Comparison of ENCODE assay signal across 8 mouse cellular contexts in the genomic region with DNA sequence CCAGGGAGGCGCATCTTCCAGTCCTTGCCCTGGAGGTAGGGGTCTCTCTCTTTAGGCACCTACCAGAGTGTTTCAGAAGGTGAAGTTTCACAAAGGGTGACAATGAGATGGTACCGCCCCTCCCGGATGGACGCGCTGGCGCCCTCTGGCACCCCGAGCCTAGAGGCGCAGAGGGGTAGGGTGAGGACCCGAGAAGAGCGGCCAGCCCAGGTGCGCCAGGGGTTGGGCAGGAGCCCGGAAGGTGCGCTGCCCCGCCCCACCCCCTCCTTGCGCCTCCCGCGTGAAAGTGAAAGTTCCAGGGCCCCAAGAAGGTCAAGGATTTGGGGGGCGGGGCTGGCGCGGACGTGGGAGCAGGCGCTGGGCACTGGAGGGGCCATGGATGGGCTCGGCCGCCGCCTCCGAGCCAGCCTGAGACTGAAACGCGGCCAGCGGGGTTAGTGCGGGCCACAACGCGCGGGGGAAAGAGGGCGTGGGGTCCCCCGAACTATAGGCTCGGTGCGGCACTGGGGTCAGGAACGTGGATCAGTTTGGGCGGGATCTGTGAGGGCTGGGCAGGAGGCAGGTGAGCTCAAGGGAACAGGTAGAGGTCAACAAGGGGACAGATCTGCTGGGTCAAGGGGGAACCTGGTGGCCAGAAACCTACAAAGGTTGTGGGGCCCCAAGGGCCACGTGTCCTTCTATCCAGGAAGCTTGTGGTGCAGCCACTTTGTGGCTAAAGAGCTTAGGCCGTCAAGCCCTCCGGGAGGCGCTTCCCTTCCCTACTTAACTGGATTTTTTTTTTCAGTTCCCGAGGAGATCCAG. TPM values are rescaled to one million over a fixed set of nuclear protein-coding genes. Genes with fewer than 3 reads are reported as not detected.
DNase-seq lines count a peak whose midpoint lies in the region; ATAC-seq and TF ChIP-seq lines count a peak whose summit lies in the region.

TSS of gene Dennd2d (plus strand) at position 125 of the 801 bp plus-strand sequence.

- H3K4me2 ChIP-seq in embryonic facial prominence, embryonic 15.5 days (replicated peaks), result peak within 1 kb of the TSS; percentile 86
- peak within 1 kb of the TSS; percentile 100 for H3K4me2 ChIP-seq in hindbrain, postnatal 0 days (ENCODE audit: low read depth, low read length)
- H3K4me2 ChIP-seq in liver, embryonic 13.5 days, result peak within 1 kb of the TSS; percentile 90

- TF ChIP-seq CTCF in G1E (IDR thresholded peaks at IDR 0.05; ENCODE audit: low read depth, low read length), result no peak
- TF ChIP-seq CTCF in hindbrain, postnatal 0 days (IDR thresholded peaks at IDR 0.05; ENCODE audit: low read depth), result peak; percentile 16; the same call in 1 of the 2 replicates

- no peak within 1 kb of the TSS for H3K27ac ChIP-seq in embryonic facial prominence, embryonic 15.5 days (replicated peaks)
- H3K27ac ChIP-seq in hindbrain, postnatal 0 days, result no peak within 1 kb of the TSS
- H3K27ac ChIP-seq in liver, embryonic 13.5 days, result peak within 1 kb of the TSS; percentile 51

- peaks cover 19% of the 10 kb centered on the region for H3K27me3 ChIP-seq in G1E (ENCODE audit: insufficient read depth, low read length)
- no peaks in the 10 kb centered on the region for H3K27me3 ChIP-seq in embryonic facial prominence, embryonic 15.5 days
- H3K27me3 ChIP-seq in hindbrain, postnatal 0 days (ENCODE audit: insufficient read depth, low read length), result no peaks in the 10 kb centered on the region
- H3K27me3 ChIP-seq in liver, embryonic 13.5 days, result 0 out of 2 replicates have a peak, but pooled peaks cover 4% of the 10 kb centered on the region

- no peak for ATAC-seq in G1E (ENCODE audit: extremely low read depth, insufficient number of reproducible peaks, low FRiP score, poor library complexity, severe bottlenecking)
- peak; percentile 63 for ATAC-seq in embryonic facial prominence, embryonic 15.5 days (ENCODE audit: insufficient number of reproducible peaks, low FRiP score, low TSS enrichment, low read depth)
- ATAC-seq in hindbrain, postnatal 0 days, result peak; percentile 60
- ATAC-seq in liver, embryonic 13.5 days (ENCODE audit: low read depth), result peak; percentile 72

- 1% methylated on average over 44 of the region's 44 CpGs for whole genome bisulfite sequencing in embryonic facial prominence, embryonic 15.5 days
- 2% methylated on average over 40 of the region's 44 CpGs for WGBS in hindbrain, postnatal 0 days
- 1% methylated on average over 44 of the region's 44 CpGs for WGBS in liver, embryonic 13.5 days (ENCODE audit: insufficient replicate concordance)

- DNase-seq in 416B (ENCODE audit: low read depth) (peak; percentile 76), G1E (ENCODE audit: low spot score) (no peak)
- no peak for DNase-seq in hindbrain, postnatal 0 days (ENCODE audit: low spot score)
- no peak for DNase-seq in liver, embryonic 13.5 days
- DNase-seq in natural killer cell, adult 2 months (ENCODE audit: low spot score in 2 of 2), result peak; percentile 49 to 69
- DNase-seq in thymus, postnatal 25 days, result peak; percentile 88
- no peak for DNase-seq in gastrocnemius, adult 18-20 months (ENCODE audit: low spot score)

- peak within 1 kb of the TSS; percentile 16; the same call in 1 of the 2 replicates for H3K9ac ChIP-seq in embryonic facial prominence, embryonic 15.5 days
- H3K9ac ChIP-seq in hindbrain, postnatal 0 days (replicated peaks; ENCODE audit: low read length), result peak within 1 kb of the TSS; percentile 52
- peak within 1 kb of the TSS; percentile 69 for H3K9ac ChIP-seq in liver, embryonic 13.5 days

- peak within 1 kb of the TSS; percentile 63; the same call in 1 of the 2 replicates for H3K4me3 ChIP-seq in G1E (ENCODE audit: low read depth, low read length)
- H3K4me3 ChIP-seq in embryonic facial prominence, embryonic 15.5 days (replicated peaks), result peak within 1 kb of the TSS; percentile 63
- H3K4me3 ChIP-seq in hindbrain, postnatal 0 days (ENCODE audit: low read length), result peak within 1 kb of the TSS; percentile 67
- peak within 1 kb of the TSS; percentile 69 for H3K4me3 ChIP-seq in liver, embryonic 13.5 days (replicated peaks)

- H3K36me3 ChIP-seq in G1E (replicated peaks), result no peaks in the 10 kb centered on the region
- H3K36me3 ChIP-seq in embryonic facial prominence, embryonic 15.5 days, result no peaks in the 10 kb centered on the region
- no peaks in the 10 kb centered on the region for H3K36me3 ChIP-seq in hindbrain, postnatal 0 days (ENCODE audit: insufficient read depth, low read length)
- no peaks in the 10 kb centered on the region for H3K36me3 ChIP-seq in liver, embryonic 13.5 days

- H3K9me3 ChIP-seq in G1E (replicated peaks), result no peaks in the 10 kb centered on the region
- H3K9me3 ChIP-seq in embryonic facial prominence, embryonic 15.5 days (replicated peaks), result no peaks in the 10 kb centered on the region
- H3K9me3 ChIP-seq in hindbrain, postnatal 0 days (ENCODE audit: low read length), result no peaks in the 10 kb centered on the region
- no peaks in the 10 kb centered on the region for H3K9me3 ChIP-seq in liver, embryonic 13.5 days (replicated peaks)

- peaks cover 8% of the 10 kb centered on the region for H3K4me1 ChIP-seq in G1E (ENCODE audit: insufficient read depth, low read depth, low read length)
- H3K4me1 ChIP-seq in embryonic facial prominence, embryonic 15.5 days, result peaks cover 8% of the 10 kb centered on the region
- H3K4me1 ChIP-seq in hindbrain, postnatal 0 days (ENCODE audit: insufficient read depth, low read length), result no peaks in the 10 kb centered on the region
- H3K4me1 ChIP-seq in liver, embryonic 13.5 days (replicated peaks), result peaks cover 31% of the 10 kb centered on the region

RNA-seq across cellular contexts. Expression of gene Dennd2d, which starts in this region (rescaled TPM):
- total RNA-seq in G1E (2014; fragmentation: Nextera tagmentation) (0.53 and 1.2 TPM in 2 replicates), G1E (2017) (0.41 and 0.49 TPM in 2 replicates)
- polyA plus RNA-seq in G1E (2012), result 0.15 TPM in 2 replicates
- polyA plus RNA-seq in embryonic facial prominence, embryonic 15.5 days (2015; fragmentation: Nextera tagmentation; extraction: Ambion mirVana), result 5.7 and 7.2 TPM in 2 replicates
- total RNA-seq in hindbrain, postnatal 0 days (2014; rRNA removed), result 1.1 and 1.7 TPM in 2 replicates
- polyA plus RNA-seq in hindbrain, postnatal 0 days (2015; fragmentation: Nextera tagmentation; extraction: Ambion mirVana), result 1.0 and 1.2 TPM in 2 replicates
- polyA plus RNA-seq in liver, embryonic 13.5 days (2015; fragmentation: Nextera tagmentation; extraction: Ambion mirVana), result 3.4 and 3.5 TPM in 2 replicates
- under 1 TPM; 0.07 to 0.24 TPM for total RNA-seq in gastrocnemius, adult 18-20 months (2021)

Comparison
In these comparisons a context has a peak if more than half of its experiments do, and no peak if none do; other contexts are left out.
1. DNase-seq: peak in 416B (single experiment), natural killer cell, adult 2 months (2 of 2) and thymus, postnatal 25 days (single experiment); none in G1E (single experiment), hindbrain, postnatal 0 days (single experiment), liver, embryonic 13.5 days (single experiment) and gastrocnemius, adult 18-20 months (single experiment).
2. H3K9ac ChIP-seq: peak in every context shown above with its lines; median percentile 69 in liver, embryonic 13.5 days; 52 in hindbrain, postnatal 0 days; 16 in embryonic facial prominence, embryonic 15.5 days.
3. Peak in every context shown above with its lines, with median percentiles within 50 percentile points of each other: H3K4me3 ChIP-seq and H3K4me2 ChIP-seq.